Mouse (Mus musculus): Measurements from ENCODE around the gene Bricd5.

DNA sequence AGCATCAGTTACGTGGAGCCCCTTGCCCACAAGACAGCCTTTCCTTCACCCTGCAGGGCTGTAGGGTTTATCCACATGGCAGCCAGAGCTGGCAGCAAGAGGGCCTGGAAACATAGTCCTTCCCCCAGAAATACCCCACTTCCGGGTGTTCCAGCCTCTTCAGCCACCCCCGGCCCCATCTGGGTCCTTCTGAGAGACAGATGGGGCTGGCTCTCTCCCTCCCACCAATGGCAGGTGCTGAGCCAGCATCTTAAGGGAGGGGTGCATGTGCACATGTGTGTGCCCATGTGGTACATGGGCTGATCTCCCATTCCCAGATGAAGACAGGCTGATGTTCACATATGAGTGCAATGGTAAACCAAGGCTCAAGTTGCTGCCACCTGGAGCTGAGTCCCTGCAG lies 21.8 kb downstream of the Bricd5 start:
- TF ChIP-seq CTCF (IDR thresholded peaks at IDR 0.05; ENCODE audit: low read depth), result no peak
- TF ChIP-seq EP300 (IDR thresholded peaks at IDR 0.05; ENCODE audit: low read depth), result no peak
